Mouse (Mus musculus): ENCODE results near the gene Akirin1.

Gene Akirin1

DNA sequence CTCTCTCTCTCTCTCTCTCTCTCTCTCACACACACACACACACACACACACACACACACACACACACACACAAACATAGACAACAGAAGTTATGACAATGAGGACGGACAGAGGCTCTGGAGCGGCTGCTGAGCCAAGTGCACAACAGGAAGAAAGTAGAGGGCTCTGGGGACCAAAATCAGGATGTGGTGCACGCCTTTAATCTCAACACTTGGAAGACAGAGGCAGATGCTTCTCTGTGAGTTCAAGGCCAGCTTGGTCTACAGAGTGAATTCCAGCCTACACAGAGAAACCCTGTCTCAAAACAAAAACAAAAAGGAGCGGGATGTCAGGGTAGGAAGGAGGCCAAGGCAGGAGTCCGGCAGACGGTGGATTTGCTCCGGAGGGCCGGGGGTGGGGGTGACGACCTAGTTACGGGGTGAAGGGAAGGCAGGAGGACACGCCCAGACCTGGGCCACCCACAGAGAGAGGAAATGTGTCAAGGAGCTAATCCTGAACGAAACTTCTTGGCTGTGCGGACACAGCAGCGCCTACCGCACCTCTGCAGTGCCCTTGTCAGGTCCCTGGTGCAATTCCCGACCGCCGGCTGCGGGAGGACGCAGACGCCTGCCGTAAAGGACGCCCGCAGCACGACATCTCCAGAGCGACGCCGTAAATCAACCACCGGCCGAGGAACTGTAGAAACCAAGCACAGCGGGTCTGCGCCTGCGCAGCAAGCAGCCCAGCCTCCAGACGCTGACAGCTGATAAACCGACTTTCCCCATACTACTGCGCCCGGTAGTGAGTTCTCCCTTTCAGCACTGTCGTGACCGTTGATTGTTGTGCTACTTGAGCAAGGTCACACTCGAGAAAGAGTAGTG, 32.3 kb downstream of the Akirin1 start, which contains the start of gene Ndufs5:
TSS of gene Ndufs5 (minus strand) at position 629 of the 860 bp plus-strand sequence.
- DNase-seq, result peak; percentile 96

GRCm38 (mm10) chr4:123712431-123712830, 37.7 kb downstream of the Akirin1 start:
- no peak for DNase-seq

DNA sequence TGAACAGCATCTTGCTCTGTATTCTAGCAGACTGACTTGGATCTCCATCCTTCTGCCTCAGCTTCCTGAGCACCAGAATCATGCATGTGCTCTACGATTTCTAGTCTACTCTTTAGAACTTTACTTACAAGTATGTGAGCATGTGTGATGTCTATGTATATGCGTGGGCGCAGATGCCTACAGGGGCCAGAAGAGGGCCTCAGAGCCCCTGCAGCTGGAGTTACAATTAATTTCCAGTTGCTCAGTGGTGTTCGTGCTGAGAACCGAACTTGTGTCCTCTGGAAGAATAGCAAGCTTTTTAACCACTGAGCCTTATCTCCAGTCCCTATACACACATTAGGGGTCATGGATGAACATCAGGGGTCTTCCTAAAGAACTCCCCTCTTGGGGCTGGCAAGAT, 42.8 kb downstream of the Akirin1 start:
- no peak for DNase-seq

- DNase-seq, result no peak
These were observed 44.8 kb downstream of the Akirin1 start for GRCm38 (mm10) chr4:123705340-123705739.

GRCm38 (mm10) chr4:123693384-123693783, 56.8 kb downstream of the Akirin1 start:
- DNase-seq, result no peak

GRCm38 (mm10) chr4:123692071-123692470, 58.1 kb downstream of the Akirin1 start:
- DNase-seq, result no peak

- DNase-seq, result no peak
These were observed 59.8 kb downstream of the Akirin1 start for GRCm38 (mm10) chr4:123690311-123690710.

GRCm38 (mm10) chr4:123687025-123687781, 62.9 kb downstream of the Akirin1 start:
- DNase-seq, result peak; percentile 7

- no peak for DNase-seq
These were observed 63.6 kb downstream of the Akirin1 start for GRCm38 (mm10) chr4:123686368-123687024.

DNA sequence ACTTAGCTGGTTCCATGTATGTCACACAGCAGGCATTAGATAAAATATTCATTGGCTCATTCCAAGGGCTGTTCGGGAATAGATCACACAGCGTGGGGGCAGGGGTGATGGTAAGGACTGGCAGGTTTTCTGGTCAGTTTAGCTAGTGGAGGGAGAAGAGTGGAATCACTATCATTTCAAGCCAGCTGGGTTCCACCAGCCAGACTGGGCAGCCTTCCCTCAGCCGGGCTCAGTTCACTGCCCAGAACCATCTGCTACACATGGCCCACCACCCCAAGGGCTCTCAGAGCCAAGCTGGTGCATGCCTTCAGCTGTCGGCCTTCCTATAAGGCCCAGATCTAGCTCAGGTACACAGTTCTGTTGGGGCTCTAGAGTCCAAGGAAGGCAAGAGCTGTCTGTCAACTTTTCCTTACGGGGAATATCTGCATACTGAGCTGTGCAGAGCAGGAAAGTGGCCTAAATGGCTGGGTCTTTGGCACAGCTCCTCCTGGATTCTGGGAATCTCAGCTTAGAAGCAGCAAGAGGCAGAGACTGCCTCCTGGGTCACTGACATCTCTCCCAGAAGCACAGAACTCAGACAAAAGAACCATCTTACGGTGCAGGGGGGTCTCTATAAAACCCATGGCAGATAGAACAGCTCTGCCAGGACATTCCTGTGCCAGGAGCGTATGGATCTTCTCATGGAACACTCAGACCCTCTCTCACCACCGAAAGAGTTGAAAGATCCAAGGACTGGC, 64.5 kb downstream of the Akirin1 start:
- DNase-seq, result no peak

GRCm38 (mm10) chr4:123685046-123685445, 65.1 kb downstream of the Akirin1 start:
- DNase-seq, result no peak
